Mouse (Mus musculus) heart, embryonic 16.5 days (tissue): ENCODE data around the gene Adgrl3. TPM values are rescaled to one million over a fixed set of nuclear protein-coding genes. Genes with fewer than 3 reads are reported as not detected.

Experiments
- ATAC-seq: fragments of 200-750 bp; cut with Nextera tagmentation; replicated peaks from 2 replicates; pipeline ENCODE4 v1.8.0; 2017; ENCODE audit warnings: moderate number of reproducible peaks; ENCODE audit not compliant: insufficient read depth, low FRiP score; ENCODE audit errors: extremely low read depth
- H3K27ac ChIP-seq: fragments of 300-500 bp; sonication (generic); 2 replicates; pipeline ENCODE4 v1.5.1; 2014; ENCODE audit warnings: mild to moderate bottlenecking, low read length, control low read depth, moderate library complexity
- H3K27me3 ChIP-seq: fragments of 300-500 bp; sonication (generic); 2 replicates; pipeline ENCODE4 v1.6.1; 2014; ENCODE audit warnings: low read length, mixed read lengths; ENCODE audit not compliant: control insufficient read depth, insufficient read depth
- H3K36me3 ChIP-seq: fragments of 300-500 bp; sonication (generic); 2 replicates; pipeline ENCODE4 v1.6.1; 2014; ENCODE audit not compliant: control insufficient read depth, insufficient read depth
- H3K4me1 ChIP-seq: fragments of 300-500 bp; sonication (generic); 2 replicates; pipeline ENCODE4 v1.6.1; 2014; ENCODE audit warnings: low read length, mixed read lengths; ENCODE audit not compliant: control insufficient read depth, insufficient read depth
- H3K4me2 ChIP-seq: fragments of 300-500 bp; sonication (generic); 2 replicates; pipeline ENCODE4 v1.6.1; 2014; ENCODE audit warnings: low read depth, mild to moderate bottlenecking, control low read depth, low read length
- H3K4me3 ChIP-seq: fragments of 300-500 bp; sonication (generic); 2 replicates; pipeline ENCODE4 v1.5.1; 2014; ENCODE audit warnings: mild to moderate bottlenecking, control low read depth, low read length
- H3K9ac ChIP-seq: fragments of 300-500 bp; sonication (generic); 2 replicates; pipeline ENCODE4 v1.6.1; 2014; ENCODE audit warnings: low read length, control low read depth
- H3K9me3 ChIP-seq: fragments of 300-500 bp; sonication (generic); replicated peaks from 2 replicates; pipeline ENCODE4 v1.6.1; 2016; ENCODE audit warnings: low read length; ENCODE audit not compliant: control insufficient read depth
- WGBS: fragments of 180-500 bp; shearing (Covaris S2); extraction: QIAGEN DNeasy Blood & Tissue Kit; methylation state at CpG from one replicate; pipeline ENCODE4 v1.1.7; 2014; 5-methylcytosine and 5-hydroxymethylcytosine counted together
- polyA plus RNA-seq: library from polyadenylated mRNA; unstranded; fragments of >200 nt; fragmentation: Nextera tagmentation; extraction: Ambion mirVana; gene quantifications from 2 replicates; pipeline ENCODE4 v1.2.1, GENCODE M21; 2015

Adgrl3 gene
- polyA plus RNA-seq, 1 experiment from 2014 or later = 3.6 TPM

DNA sequence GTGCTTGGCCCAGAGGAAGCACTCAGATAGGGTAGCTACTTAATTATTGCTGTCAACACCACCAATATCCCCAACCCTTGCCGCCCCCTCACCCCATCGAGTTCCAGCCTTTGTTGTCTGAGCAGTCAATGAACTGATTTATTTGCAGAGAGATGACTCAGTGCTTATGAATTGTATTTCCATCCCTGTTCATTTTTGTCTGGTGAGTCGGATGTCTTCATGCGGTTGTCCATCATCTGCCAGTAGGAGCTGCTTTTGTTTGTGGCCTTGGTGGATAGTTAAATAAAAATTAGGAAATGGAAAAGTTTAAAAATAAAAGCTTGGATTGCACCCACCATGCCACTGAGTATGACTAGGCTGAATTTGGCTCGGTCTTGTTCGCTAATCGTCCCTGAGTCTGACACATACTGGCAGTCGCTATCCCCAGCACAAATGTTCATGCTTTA lies 344.3 kb downstream of the Adgrl3 start:
- WGBS = 57% methylated on average over 8 of the region's 8 CpGs
- no peak for ATAC-seq

GRCm38 (mm10) chr5:81365250-81365649 lies 345.3 kb downstream of the Adgrl3 start:
- Histone ChIP-seq H3K9me3 (no peaks in the 10 kb centered on the region), H3K36me3 (no peaks in the 10 kb centered on the region), H3K4me3 (no peak overlapping the region), H3K27ac (no peak overlapping the region), H3K27me3 (no peaks in the 10 kb centered on the region), H3K4me1 (0 out of 2 replicates have a peak, but pooled peaks cover 2% of the 10 kb centered on the region), H3K9ac (no peak overlapping the region), H3K4me2 (no peak overlapping the region)
- no peak for ATAC-seq
- WGBS = 50% methylated on average over 2 of the region's 2 CpGs

More for the DNA sequence above, 344.3 kb downstream of the Adgrl3 start:
- Histone ChIP-seq H3K4me3 (no peak overlapping the region), H3K4me2 (no peak overlapping the region), H3K9ac (no peak overlapping the region), H3K9me3 (no peaks in the 10 kb centered on the region), H3K27ac (no peak overlapping the region), H3K36me3 (no peaks in the 10 kb centered on the region), H3K27me3 (no peaks in the 10 kb centered on the region), H3K4me1 (no peaks in the 10 kb centered on the region)

DNA sequence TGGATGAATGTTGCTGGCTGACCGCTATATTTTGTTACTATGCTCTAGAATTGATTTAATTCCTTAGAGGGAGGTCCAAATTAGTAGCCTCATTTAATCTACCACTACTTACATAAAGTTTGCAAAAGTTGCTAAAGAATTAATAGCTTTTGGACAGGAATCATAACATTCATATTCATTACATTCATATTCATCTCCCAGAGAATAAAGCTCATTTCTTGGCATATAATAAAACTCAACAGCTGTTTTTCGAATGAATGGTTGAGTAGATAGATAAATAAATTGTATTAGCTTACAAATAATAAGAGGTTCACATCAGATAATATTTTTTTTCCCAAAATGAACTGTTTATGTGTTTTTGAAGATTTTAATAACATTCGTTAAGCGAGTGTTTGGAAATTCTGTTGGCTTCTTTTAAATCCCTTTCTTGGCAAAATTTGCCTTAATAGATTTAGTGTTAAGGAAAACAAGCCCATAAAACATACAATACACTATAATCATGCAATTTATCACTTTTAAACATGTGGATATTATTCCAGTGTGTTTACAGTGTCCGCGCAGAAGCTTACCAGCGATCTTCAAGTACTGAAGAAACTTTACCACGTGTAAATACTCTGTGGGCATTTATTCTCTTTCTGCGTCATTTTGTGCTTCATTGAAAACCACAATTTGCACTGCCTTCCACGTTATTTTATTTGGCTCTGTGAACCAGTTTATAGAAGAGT lies 350.4 kb downstream of the Adgrl3 start:
- 82% methylated on average over 10 of the region's 10 CpGs for WGBS
- H3K4me2 ChIP-seq = no peak overlapping the region

GRCm38 (mm10) chr5:81375992-81376391 lies 356.1 kb downstream of the Adgrl3 start:
- no peak overlapping the region for H3K9ac ChIP-seq
- no peak for ATAC-seq
- no peaks in the 10 kb centered on the region for H3K27me3 ChIP-seq
- H3K4me3 ChIP-seq = no peak overlapping the region
- H3K27ac ChIP-seq = no peak overlapping the region
- WGBS = 84% methylated on average over 7 of the region's 7 CpGs
- no peaks in the 10 kb centered on the region for H3K9me3 ChIP-seq
- H3K4me1 ChIP-seq = no peaks in the 10 kb centered on the region
- H3K36me3 ChIP-seq = no peaks in the 10 kb centered on the region
- H3K4me2 ChIP-seq = no peak overlapping the region

More for the DNA sequence above, 350.4 kb downstream of the Adgrl3 start:
- ATAC-seq = no peak
- no peaks in the 10 kb centered on the region for H3K9me3 ChIP-seq
- no peaks in the 10 kb centered on the region for H3K36me3 ChIP-seq
- no peak overlapping the region for H3K4me3 ChIP-seq
- no peak overlapping the region for H3K9ac ChIP-seq
- no peaks in the 10 kb centered on the region for H3K27me3 ChIP-seq
- 0 out of 2 replicates have a peak, but pooled peaks cover 2% of the 10 kb centered on the region for H3K4me1 ChIP-seq
- H3K27ac ChIP-seq = no peak overlapping the region

DNA sequence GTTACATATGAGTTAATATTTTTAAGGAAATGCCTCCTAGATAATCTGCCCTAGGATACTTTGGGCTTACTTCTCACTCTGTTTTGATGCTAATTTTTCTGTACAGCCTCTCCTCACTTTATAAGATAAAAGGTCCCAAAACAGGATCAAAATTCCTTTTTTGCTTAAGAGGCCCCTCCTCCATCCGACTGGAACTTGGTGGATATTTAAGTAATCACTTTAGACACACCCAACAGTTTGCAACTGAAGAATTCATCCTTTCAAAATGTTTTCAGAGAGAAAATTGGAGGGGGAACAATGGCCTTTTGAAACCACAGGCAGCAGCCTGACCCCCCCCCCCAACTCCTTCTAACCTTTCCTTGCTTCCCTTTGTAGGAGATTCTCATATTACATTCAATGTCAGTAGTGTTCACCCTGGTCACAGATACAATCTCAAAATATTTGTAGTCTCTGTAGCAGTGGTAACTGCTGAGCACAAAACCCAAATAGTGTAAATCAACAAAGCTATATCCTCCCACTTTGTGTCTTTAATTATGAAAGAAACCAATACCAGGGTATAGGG lies 385.7 kb downstream of the Adgrl3 start:
- ATAC-seq = no peak
- H3K4me3 ChIP-seq = no peak overlapping the region
- WGBS = 69% methylated on average over 1 of the region's 1 CpGs

GRCm38 (mm10) chr5:81417326-81417725 lies 397.4 kb downstream of the Adgrl3 start:
- Histone ChIP-seq H3K4me1 (no peaks in the 10 kb centered on the region), H3K36me3 (no peaks in the 10 kb centered on the region), H3K4me2 (no peak overlapping the region), H3K9ac (no peak overlapping the region), H3K9me3 (no peaks in the 10 kb centered on the region), H3K27ac (no peak overlapping the region), H3K27me3 (no peaks in the 10 kb centered on the region), H3K4me3 (no peak overlapping the region)
- 74% methylated on average over 3 of the region's 3 CpGs for WGBS
- no peak for ATAC-seq

More for the DNA sequence above, 385.7 kb downstream of the Adgrl3 start:
- Histone ChIP-seq H3K9me3 (no peaks in the 10 kb centered on the region), H3K36me3 (no peaks in the 10 kb centered on the region), H3K4me2 (no peak overlapping the region), H3K27me3 (no peaks in the 10 kb centered on the region), H3K9ac (no peak overlapping the region), H3K27ac (no peak overlapping the region), H3K4me1 (no peaks in the 10 kb centered on the region)

DNA sequence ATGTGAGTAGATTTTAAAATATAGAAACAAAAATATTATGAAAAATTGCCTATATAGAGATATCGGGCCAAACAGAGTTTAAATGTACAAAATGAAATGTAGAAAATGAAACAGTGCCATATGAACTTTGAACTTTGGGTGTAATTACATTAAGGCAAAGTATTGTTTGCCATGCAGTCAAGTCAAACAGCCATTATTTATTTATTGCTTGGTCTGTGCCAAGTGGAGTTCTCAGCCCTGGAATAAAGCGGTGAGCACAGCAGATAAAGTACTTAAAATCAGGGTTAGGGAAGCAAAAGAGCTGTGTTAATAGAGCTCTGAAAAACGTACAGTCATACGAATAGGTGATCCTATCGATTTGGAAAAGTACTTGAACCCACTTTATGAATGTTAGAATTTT lies 407.5 kb downstream of the Adgrl3 start:
- Histone ChIP-seq H3K36me3 (no peaks in the 10 kb centered on the region), H3K9ac (no peak overlapping the region), H3K9me3 (no peaks in the 10 kb centered on the region), H3K27me3 (no peaks in the 10 kb centered on the region), H3K4me3 (no peak overlapping the region), H3K27ac (no peak overlapping the region), H3K4me2 (no peak overlapping the region), H3K4me1 (no peaks in the 10 kb centered on the region)
- no peak for ATAC-seq
- WGBS = 80% methylated on average over 5 of the region's 5 CpGs

GRCm38 (mm10) chr5:81436375-81436774 lies 416.4 kb downstream of the Adgrl3 start:
- WGBS = 81% methylated on average over 3 of the region's 3 CpGs
- peaks cover 6% of the 10 kb centered on the region for H3K9me3 ChIP-seq
- no peak overlapping the region for H3K9ac ChIP-seq
- ATAC-seq = no peak
- no peak overlapping the region for H3K27ac ChIP-seq
- H3K4me2 ChIP-seq = no peak overlapping the region
- H3K27me3 ChIP-seq = no peaks in the 10 kb centered on the region
- no peak overlapping the region for H3K4me3 ChIP-seq
- H3K4me1 ChIP-seq = no peaks in the 10 kb centered on the region
- no peaks in the 10 kb centered on the region for H3K36me3 ChIP-seq

- Histone ChIP-seq H3K4me3 (no peak overlapping the region), H3K27ac (no peak overlapping the region), H3K9ac (no peak overlapping the region), H3K4me1 (no peaks in the 10 kb centered on the region), H3K36me3 (no peaks in the 10 kb centered on the region), H3K4me2 (no peak overlapping the region), H3K27me3 (no peaks in the 10 kb centered on the region), H3K9me3 (peaks cover 6% of the 10 kb centered on the region)
- WGBS = 57% methylated on average over 5 of the region's 5 CpGs
- no peak for ATAC-seq
These were observed 422.2 kb downstream of the Adgrl3 start for GRCm38 (mm10) chr5:81442150-81442549.
